Mouse (Mus musculus) kidney, adult 2 months (tissue): ENCODE measurements around the gene Gm20521.

Experiments used
- CTCF ChIP-seq: fragments of 200-500 bp; conservative IDR thresholded peaks from 2 replicates; pipeline ENCODE4 v1.5.1; 2011; ENCODE audit warnings: low read depth, mild to moderate bottlenecking, control low read depth, low read length, moderate library complexity, mixed read lengths; ENCODE audit not compliant: insufficient read depth, insufficient read length
- POLR2A ChIP-seq: fragments of 200-500 bp; IDR thresholded peaks from one replicate; pipeline ENCODE4 v1.6.1; 2011; ENCODE audit warnings: low read depth, low read length, control low read depth

DNA sequence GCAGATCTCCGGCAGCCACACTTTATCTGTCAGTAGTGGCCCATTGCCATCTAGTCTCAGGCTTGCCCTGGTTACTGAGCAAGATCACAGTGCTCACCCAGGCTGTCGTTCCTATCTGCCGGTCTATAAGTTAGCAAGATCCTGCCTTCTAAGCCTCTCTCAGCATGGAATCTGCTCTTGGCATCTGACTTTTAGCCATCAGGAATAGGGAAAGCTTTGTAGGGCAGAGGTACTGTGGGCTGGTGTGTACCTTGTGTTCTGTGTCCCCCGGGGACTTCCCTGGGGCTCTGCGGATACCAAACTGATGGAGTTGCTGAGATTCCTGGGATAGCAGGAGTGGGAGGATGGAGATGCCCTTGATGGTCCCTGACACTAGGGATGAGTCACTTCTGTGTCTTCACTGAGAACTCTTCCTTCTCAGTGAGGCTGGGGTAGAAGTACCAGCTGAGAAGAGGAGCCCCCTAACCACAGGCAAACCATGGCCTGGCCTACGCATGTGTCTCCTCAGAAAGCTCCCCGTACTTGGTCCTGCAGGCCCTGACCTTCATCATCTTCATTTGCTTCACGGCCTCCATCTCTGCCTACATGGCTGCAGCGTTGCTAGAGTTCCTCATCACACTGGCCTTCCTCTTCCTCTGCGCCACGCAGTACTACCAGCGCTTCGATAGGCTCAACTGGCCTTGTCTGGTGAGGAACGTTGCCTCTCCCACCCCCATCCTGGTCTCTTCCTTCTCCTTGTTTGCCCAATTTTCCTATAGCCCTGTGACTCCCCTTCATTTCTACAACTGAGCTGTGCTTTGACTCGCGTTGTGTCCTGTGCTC is 54.3 kb downstream of the Gm20521 start:
- TF ChIP-seq CTCF (no peak), POLR2A (no peak)
